Mouse (Mus musculus) neural tube, embryonic 14.5 days (tissue): ENCODE data around the gene Prdx4. TPM values are rescaled to one million over a fixed set of nuclear protein-coding genes. Genes with fewer than 3 reads are reported as not detected.

Experiments
- ATAC-seq: fragments of 200-750 bp; cut with Nextera tagmentation; 2 replicates; pipeline ENCODE4 v1.8.0; 2017; ENCODE audit warnings: low read depth, mild to moderate bottlenecking, moderate TSS enrichment, moderate library complexity
- H3K27ac ChIP-seq: fragments of 300-500 bp; sonication (generic); 2 replicates; pipeline ENCODE4 v1.5.1; 2014; ENCODE audit warnings: low read depth, mild to moderate bottlenecking, control low read depth, low read length, moderate library complexity, mixed read lengths
- H3K27me3 ChIP-seq: fragments of 300-500 bp; sonication (generic); 2 replicates; pipeline ENCODE4 v1.6.1; 2014; ENCODE audit warnings: low read length; ENCODE audit not compliant: control insufficient read depth, insufficient read depth
- H3K36me3 ChIP-seq: fragments of 300-500 bp; sonication (generic); 2 replicates; pipeline ENCODE4 v1.6.1; 2014; ENCODE audit warnings: low read length, mixed read lengths; ENCODE audit not compliant: control insufficient read depth, insufficient read depth
- H3K4me1 ChIP-seq: fragments of 300-500 bp; sonication (generic); 2 replicates; pipeline ENCODE4 v1.6.1; 2014; ENCODE audit warnings: low read length; ENCODE audit not compliant: control insufficient read depth, insufficient read depth
- H3K4me2 ChIP-seq: fragments of 300-500 bp; sonication (generic); 2 replicates; pipeline ENCODE4 v1.6.1; 2014; ENCODE audit warnings: mild to moderate bottlenecking, low read depth, low read length, control low read depth
- H3K4me3 ChIP-seq: fragments of 300-500 bp; sonication (generic); 2 replicates; pipeline ENCODE4 v1.5.1; 2014; ENCODE audit warnings: low read depth, low read length, control low read depth, mixed read lengths
- H3K9ac ChIP-seq: fragments of 300-500 bp; sonication (generic); replicated peaks from 2 replicates; pipeline ENCODE4 v1.6.1; 2014; ENCODE audit warnings: low read depth, mild to moderate bottlenecking, control low read depth, low read length, mixed read lengths
- H3K9me3 ChIP-seq: fragments of 300-500 bp; sonication (generic); 2 replicates; pipeline ENCODE4 v1.6.1; 2016; ENCODE audit warnings: low read length; ENCODE audit not compliant: control insufficient read depth
- WGBS: fragments of 180-500 bp; shearing (Covaris S2); extraction: QIAGEN DNeasy Blood & Tissue Kit; methylation state at CpG from one replicate; pipeline ENCODE4 v1.1.7; 2014; 5-methylcytosine and 5-hydroxymethylcytosine counted together
- polyA plus RNA-seq: library from polyadenylated mRNA; unstranded; fragments of >200 nt; fragmentation: Nextera tagmentation; extraction: Ambion mirVana; gene quantifications from 2 replicates; pipeline ENCODE4 v1.2.1, GENCODE M21; 2014

Prdx4 gene
- polyA plus RNA-seq, 1 experiment from 2014 or later = 75.4 TPM

DNA sequence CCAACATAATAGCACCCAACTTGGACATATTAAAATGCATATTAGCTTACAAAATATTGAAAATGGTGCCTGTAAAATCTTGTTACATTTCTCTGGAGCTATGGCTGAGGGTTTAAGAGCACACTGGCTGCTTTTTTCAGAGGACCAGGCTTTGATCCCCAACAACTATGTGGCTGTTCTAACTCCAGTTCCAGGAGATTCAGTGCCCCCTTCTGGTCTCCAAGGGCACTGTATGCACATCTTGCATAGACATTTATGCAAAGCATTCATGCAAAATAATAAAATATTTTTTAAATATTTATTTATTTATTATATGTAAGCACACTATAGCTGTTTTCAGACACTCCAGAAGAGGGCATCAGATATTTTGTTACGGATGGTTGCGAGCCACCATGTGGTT, 34.2 kb downstream of the Prdx4 start:
- H3K4me3 ChIP-seq = no peak overlapping the region
- no peak overlapping the region for H3K9ac ChIP-seq
- H3K4me1 ChIP-seq = no peaks in the 10 kb centered on the region
- no peak for ATAC-seq
- H3K36me3 ChIP-seq = no peaks in the 10 kb centered on the region
- no peak overlapping the region for H3K27ac ChIP-seq
- 92% methylated on average over 2 of the region's 2 CpGs for WGBS
- no peaks in the 10 kb centered on the region for H3K27me3 ChIP-seq
- no peak overlapping the region for H3K4me2 ChIP-seq
- no peaks in the 10 kb centered on the region for H3K9me3 ChIP-seq

DNA sequence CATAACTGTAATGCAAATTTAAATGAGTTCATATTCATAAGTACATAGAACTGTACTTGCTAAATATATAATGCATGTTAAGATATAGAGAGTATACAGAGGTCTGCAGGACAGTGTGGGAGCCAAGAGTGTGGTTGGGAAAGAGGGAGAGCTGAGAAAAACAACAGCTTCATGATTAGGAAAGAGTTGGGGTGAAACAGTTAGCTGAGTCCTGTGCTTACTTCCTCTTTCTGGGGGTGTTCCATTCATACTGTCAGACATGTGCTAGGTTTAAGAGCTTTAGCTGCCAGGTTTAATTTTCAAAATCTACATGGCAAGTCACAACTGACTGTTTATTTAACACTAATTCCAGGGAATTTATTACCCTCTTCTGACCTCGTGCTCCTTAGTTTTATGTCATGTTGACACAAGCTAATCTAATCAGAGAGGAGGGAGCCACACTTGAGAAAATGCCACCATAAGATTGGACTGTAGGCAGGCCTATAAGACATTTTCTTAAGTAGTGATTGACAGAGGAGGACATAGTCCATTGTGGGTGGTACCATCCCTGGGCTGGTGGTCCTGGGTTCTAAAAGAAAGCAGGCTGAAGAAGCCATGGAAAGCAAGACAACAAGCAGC, 60.0 kb downstream of the Prdx4 start:
- H3K27ac ChIP-seq = no peak overlapping the region
- no peak for ATAC-seq
- H3K36me3 ChIP-seq = no peaks in the 10 kb centered on the region; the same call in 1 of the 2 replicates
- H3K4me2 ChIP-seq = no peak overlapping the region
- 52% methylated on average over 1 of the region's 1 CpGs for WGBS
- no peaks in the 10 kb centered on the region for H3K4me1 ChIP-seq
- H3K27me3 ChIP-seq = no peaks in the 10 kb centered on the region
- H3K4me3 ChIP-seq = no peak overlapping the region
- H3K9ac ChIP-seq = no peak overlapping the region
- no peaks in the 10 kb centered on the region for H3K9me3 ChIP-seq

DNA sequence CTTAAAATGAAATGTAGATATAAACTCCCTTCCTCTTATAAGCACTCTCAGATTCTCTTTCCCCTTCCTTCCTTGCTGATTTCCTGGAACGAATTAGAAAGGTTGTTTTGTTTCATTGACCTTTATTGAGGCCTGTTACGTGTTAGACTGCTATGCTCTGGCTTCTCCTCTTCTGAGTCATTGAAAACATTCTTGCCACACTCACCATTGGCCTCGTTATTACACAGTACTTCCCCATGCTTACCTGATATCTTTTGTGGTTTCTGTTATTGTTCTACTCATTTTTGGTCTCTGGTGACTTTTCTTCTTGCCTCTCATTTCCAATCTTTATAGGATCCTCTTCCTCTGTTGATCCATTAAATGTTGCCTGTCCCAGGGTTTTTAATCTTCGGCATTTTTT, 62.1 kb downstream of the Prdx4 start:
- no peak overlapping the region for H3K4me2 ChIP-seq
- no peak overlapping the region for H3K9ac ChIP-seq
- H3K36me3 ChIP-seq = no peaks in the 10 kb centered on the region; the same call in 1 of the 2 replicates
- no peaks in the 10 kb centered on the region for H3K27me3 ChIP-seq
- 79% methylated on average over 4 of the region's 4 CpGs for WGBS
- H3K27ac ChIP-seq = no peak overlapping the region
- no peak for ATAC-seq
- no peaks in the 10 kb centered on the region for H3K9me3 ChIP-seq
- H3K4me3 ChIP-seq = no peak overlapping the region
- H3K4me1 ChIP-seq = no peaks in the 10 kb centered on the region

Other genes starting within 250 kb of the Prdx4 start
- not detected in 2 replicates for gene Magea2, start 247.1 kb downstream of the Prdx4 start, polyA plus RNA-seq
- not detected in 2 replicates for gene Cldn34b2, start 212.3 kb downstream of the Prdx4 start, polyA plus RNA-seq
- gene Sat1, start 124.3 kb downstream of the Prdx4 start, polyA plus RNA-seq = 63.1 and 75.1 TPM in 2 replicates
- gene Acot9, start 78.3 kb downstream of the Prdx4 start, polyA plus RNA-seq = 48.5 and 49.4 TPM in 2 replicates